Mouse (Mus musculus): ENCODE measurements around the gene Insrr.
"Not testable (repeated sequence)": the region's sequence is repeated elsewhere in the genome, so short reads cannot be mapped to it uniquely, and the experiment has no call there.

The Insrr gene

DNA sequence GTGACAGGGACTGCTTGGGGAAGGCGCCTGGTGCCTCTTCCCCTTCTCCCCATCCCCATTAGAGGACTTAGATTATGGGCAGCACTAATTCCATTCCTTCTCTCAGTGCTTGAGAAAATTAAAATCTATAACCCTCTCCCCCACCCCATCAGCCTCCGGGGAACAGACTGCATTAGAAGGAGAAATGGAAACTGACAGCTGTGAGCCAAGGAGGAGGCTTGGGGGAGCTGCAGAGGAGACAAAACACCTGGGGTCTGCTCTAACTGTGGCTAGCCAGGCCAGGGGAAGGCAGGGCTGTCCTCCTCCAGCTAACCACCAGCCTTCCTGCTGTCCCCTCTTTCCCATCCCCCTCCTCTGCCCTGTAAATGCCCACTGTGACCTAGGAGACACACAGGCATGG, 17.7 kb upstream of the Insrr start:
- no peak for DNase-seq

DNA sequence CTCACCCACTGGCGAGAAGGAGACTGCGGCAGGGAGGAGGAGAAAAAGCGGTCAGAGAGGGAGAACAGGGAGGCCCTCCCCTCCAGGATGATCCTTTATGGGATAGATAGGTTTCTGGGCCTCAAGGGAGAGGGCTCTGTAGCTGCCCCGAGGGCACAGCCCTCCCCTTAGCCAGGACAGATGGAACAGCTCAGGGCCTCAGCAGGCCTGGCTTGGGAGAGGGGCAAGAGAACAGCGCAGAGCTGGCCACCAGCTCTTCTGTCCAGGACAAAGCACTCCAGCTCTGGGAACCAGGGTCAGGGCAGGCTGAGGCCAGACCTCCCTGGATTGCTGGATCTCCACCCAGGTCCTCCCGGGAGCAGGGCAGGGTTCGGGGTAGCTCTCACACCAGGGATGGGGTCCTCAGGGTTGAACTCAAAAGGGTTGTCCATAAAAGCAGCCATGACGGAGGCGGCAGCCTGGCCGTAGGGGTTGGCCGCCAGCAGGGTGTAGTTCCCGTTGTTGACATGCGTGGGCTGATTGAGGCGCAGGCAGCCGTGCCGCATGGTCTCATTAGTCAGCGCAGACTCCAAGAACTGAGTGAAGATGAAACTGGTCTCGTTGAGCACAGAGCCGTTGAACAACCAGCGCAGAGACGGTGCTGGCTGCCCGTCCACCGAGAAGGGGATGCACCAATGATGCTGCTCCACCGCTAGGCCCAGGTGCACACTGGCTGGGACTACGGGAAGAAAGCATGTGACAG, 13.3 kb upstream of the Insrr start:
- no peak for DNase-seq

DNA sequence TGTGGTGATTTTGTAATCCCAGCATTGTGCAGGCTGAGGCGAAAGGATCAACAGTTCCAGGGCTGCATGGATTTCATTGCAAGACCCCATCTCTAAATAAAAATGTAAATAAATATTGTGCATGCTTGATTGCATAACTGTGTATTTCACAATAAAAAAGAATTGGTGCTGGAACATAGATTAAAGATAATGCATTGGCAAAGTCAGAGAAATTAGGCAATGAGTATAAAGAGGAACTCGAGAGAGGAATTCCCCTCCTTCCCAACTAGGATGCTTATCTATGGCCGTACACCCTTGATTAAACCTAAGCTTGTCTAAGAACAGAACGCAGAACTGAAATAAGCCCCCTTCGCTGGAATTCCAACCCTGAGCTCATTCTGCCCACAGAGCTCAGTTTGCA, 11.6 kb upstream of the Insrr start:
- DNase-seq = no peak

DNA sequence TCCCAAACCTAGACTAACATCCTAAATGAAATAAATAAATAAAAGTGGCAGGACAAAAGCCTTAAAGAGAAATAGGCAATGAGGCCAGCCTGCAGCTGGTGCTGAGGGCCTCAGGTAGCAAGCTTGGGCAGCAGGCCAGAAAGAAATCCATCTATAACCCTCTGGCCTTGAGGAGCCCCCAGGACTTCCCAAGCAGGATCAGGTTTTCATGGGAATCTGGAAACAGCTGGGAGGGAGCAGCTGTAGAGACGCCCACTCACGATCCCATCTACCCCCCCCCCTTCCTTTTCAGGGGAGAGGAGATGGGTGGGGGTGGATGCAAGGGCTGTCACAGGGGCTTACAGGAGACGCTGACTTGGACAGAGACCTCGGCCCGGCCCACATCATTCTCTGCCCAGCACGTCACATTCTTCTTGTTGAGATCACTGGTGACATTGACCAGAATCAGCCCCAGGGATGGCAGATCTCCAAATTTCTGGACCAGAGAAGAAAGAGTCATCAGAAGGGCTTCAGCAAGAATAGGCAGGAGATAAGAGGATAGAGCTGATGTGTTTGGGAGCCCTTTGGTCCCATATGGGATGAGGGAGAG, 11.0 kb upstream of the Insrr start:
- no peak for DNase-seq

DNA sequence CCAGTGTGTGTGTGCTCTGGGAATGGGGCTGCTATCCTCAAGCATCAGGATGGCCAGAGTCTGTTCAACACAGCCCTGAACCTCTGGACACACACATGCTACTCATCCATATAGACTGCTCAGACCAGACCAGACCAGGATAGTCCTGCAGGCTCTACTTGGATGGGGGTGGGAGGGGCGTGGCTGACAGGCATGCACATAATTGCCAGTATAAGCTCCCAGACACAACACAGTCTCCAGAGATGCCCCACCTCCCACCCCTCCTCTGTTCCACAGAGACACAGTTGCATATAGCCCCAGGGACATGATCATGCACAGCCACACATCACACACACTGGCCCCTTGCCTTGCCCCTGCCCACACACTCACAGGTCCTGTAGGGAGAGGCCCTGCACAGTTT, 7.5 kb upstream of the Insrr start:
- no peak for DNase-seq

GRCm38 (mm10) chr3:87789768-87790167, 7.0 kb upstream of the Insrr start:
- no peak for DNase-seq

- no peak for DNase-seq
Measured at GRCm38 (mm10) chr3:87794922-87795325, 1.8 kb upstream of the Insrr start, which contains the start of gene Ntrk1. Gene Ntrk1, minus strand, starts transcription at chr3:87795162.

GRCm38 (mm10) chr3:87795336-87796277, 1.1 kb upstream of the Insrr start:
- peak; percentile 30 for DNase-seq

- peak; percentile 33 for DNase-seq
Measured at GRCm38 (mm10) chr3:87801681-87802080, 4.9 kb downstream of the Insrr start.

- DNase-seq = no peak
Measured at GRCm38 (mm10) chr3:87804038-87804677, 7.4 kb downstream of the Insrr start.

DNA sequence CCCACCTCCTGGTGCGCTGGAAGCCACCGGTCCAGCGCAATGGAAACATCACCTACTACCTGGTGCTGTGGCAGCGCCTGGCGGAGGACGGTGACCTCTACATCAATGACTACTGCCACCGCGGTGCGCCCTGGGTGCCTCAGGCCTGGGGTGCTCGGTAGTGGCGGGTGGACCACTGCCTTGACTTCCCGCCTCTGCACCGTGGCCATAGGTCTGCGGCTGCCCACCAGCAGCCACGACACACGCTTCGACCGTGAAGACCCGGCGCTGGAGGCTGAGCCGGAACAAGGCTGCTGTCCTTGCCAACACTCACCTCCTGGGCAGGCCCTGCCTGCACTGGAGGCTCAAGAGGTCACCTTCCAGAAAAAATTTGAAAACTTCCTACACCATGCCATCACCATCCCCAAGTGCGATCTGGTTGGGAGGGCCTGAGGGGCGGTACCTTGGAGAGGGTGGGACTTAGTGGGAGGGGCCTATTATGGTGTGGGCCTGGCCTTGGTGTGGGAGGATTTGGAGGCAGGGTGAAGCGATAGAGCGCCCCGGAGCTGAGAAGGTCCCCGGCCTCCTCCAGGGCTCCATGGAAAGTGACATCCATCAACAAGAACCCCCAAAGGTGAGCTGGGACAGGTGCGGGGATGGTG, 12.7 kb downstream of the Insrr start:
- no peak for DNase-seq

GRCm38 (mm10) chr3:87811297-87811696, 14.5 kb downstream of the Insrr start:
- no peak for DNase-seq

DNA sequence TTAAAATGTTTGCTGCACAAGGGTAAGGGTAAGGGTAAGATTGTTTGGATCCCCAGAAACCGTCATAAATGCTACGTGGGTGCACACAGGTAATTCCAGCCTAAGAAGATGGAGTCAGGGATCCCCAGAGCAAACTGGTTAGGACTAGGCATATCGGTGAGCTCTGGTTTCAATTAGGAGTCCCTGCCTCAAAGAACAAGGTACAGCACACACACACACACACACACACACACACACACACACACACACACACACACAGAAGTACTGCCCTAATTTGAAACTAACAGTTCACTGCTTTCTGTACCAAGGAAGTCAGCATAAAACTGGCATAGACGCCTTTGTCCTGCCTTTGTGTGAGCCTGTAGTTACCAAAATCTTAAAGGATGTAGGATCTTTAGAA, 15.7 kb downstream of the Insrr start:
- no peak for DNase-seq

- no peak for DNase-seq
Measured at GRCm38 (mm10) chr3:87812873-87813272, 16.1 kb downstream of the Insrr start.

GRCm38 (mm10) chr3:87816166-87816565, 19.4 kb downstream of the Insrr start:
- no peak for DNase-seq

DNA sequence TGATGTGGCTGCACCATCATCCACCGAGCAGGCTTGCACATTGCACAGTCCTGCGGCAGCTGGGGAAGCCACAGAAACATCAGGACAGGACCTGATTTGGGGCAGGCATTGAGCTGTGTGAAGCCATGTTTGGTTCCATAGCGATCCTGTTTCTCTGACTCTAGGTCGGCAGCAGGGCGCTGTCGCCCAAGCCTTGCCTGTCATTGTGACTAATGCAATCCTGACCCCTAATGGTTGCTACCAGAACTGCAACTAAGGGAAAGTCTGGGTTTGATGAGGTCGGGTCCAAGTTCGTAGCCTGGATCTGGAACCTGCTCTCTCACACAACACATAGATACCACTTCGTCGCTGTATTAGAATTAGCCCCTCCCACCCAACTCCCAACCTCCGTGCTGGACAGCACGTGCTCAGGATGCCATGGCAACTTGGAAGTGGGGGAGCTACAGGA, 19.9 kb downstream of the Insrr start:
- DNase-seq = peak; percentile 56

GRCm38 (mm10) chr3:87818226-87818625, 21.5 kb downstream of the Insrr start:
- DNase-seq = no peak

DNA sequence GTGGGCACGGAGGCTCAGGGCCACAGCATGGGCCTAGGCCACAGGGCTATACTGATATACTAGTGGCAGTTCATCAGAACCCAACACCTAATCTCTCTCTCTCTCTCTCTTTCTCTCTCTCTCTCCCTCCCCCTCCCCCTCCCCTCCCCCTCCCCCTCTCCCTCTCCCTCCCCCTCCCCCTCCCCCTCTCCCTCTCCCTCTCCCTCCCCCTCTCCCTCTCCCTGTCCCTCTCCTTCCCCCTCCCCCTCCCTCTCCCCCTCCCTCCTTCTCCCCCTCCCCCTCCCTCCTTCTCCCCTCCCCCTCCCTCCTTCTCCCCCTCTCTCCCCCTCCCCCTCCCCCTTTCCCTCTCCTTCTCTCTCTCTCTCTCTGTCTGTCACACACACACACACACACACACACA, 27.5 kb downstream of the Insrr start, which contains the start of gene Pear1:
Gene Pear1, minus strand, starts transcription at position 101 of the 400 bp plus-strand sequence.
- not testable (repeated sequence) for DNase-seq

- no peak for DNase-seq
Measured at GRCm38 (mm10) chr3:87828435-87828834, 31.7 kb downstream of the Insrr start.

DNA sequence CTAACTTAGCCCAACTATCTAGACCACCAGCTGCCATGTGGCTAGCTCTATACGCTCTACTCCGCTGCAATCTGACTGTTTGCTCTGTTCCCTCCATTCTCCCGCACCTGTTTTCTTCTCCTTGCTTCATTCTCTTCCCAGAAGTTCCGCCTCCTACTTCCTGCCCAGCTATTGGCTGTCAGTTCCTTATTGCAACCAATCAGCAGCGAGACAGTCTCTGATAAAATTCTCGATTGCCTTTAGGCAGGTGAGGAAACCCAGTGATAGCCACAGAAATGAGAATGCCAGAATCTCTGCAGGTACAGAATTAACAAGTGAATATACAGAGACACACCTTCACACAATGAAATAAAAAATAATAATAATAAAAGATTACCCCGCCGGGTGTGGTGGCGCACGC, 32.3 kb downstream of the Insrr start:
- DNase-seq = no peak

- no peak for DNase-seq
Measured at GRCm38 (mm10) chr3:87832109-87832859, 35.5 kb downstream of the Insrr start.

- no peak for DNase-seq
Measured at GRCm38 (mm10) chr3:87833482-87833881, 36.7 kb downstream of the Insrr start.
